Mouse (Mus musculus) heart, embryonic 15.5 days (tissue): ENCODE data around the gene Tmem206. TPM values are rescaled to one million over a fixed set of nuclear protein-coding genes. Genes with fewer than 3 reads are reported as not detected.
A peak's percentile ranks its signal among the peaks of the same experiment; 100 is the strongest.

Experiments used
- ATAC-seq: fragments of 200-750 bp; cut with Nextera tagmentation; replicated peaks from 2 replicates; pipeline ENCODE4 v1.8.0; 2017; ENCODE audit warnings: low read depth, moderate TSS enrichment; ENCODE audit not compliant: insufficient number of reproducible peaks, insufficient read depth, low FRiP score
- H3K27ac ChIP-seq: fragments of 300-500 bp; sonication (generic); 2 replicates; pipeline ENCODE4 v1.5.1; 2015; ENCODE audit warnings: mild to moderate bottlenecking, inconsistent platforms
- H3K27me3 ChIP-seq: fragments of 300-500 bp; sonication (generic); 2 replicates; pipeline ENCODE4 v1.6.1; 2015; ENCODE audit warnings: inconsistent platforms
- H3K36me3 ChIP-seq: fragments of 300-500 bp; sonication (generic); 2 replicates; pipeline ENCODE4 v1.6.1; 2015; ENCODE audit warnings: mild to moderate bottlenecking, inconsistent platforms
- H3K4me1 ChIP-seq: fragments of 300-500 bp; sonication (generic); replicated peaks from 2 replicates; pipeline ENCODE4 v1.6.1; 2015; ENCODE audit warnings: inconsistent platforms
- H3K4me2 ChIP-seq: fragments of 300-500 bp; sonication (generic); 2 replicates; pipeline ENCODE4 v1.6.1; 2015; ENCODE audit warnings: inconsistent platforms, mild to moderate bottlenecking, moderate library complexity
- H3K4me3 ChIP-seq: fragments of 300-500 bp; sonication (generic); 2 replicates; pipeline ENCODE4 v1.5.1; 2015; ENCODE audit warnings: mild to moderate bottlenecking, inconsistent platforms
- H3K9ac ChIP-seq: fragments of 300-500 bp; sonication (generic); 2 replicates; pipeline ENCODE4 v1.6.1; 2015; ENCODE audit warnings: mild to moderate bottlenecking, inconsistent platforms
- H3K9me3 ChIP-seq: fragments of 300-500 bp; sonication (generic); replicated peaks from 2 replicates; pipeline ENCODE4 v1.6.1; 2016; ENCODE audit warnings: inconsistent platforms
- WGBS: fragments of 180-500 bp; shearing (Covaris S2); methylation state at CpG from one replicate; pipeline ENCODE4 v1.1.7; 2015; ENCODE audit warnings: mixed read lengths; 5-methylcytosine and 5-hydroxymethylcytosine counted together
- polyA plus RNA-seq: library from polyadenylated mRNA; unstranded; fragments of >200 nt; fragmentation: Nextera tagmentation; extraction: Ambion mirVana; gene quantifications from 2 replicates; pipeline ENCODE4 v1.2.1, GENCODE M21; 2015

The Tmem206 gene
- polyA plus RNA-seq, 1 experiment from 2014 or later, result 14.3 TPM

GRCm38 (mm10) chr1:191293996-191294795 is 31.5 kb upstream of the Tmem206 start:
- H3K9me3 ChIP-seq, result no peaks in the 10 kb centered on the region
- no peak overlapping the region for H3K4me2 ChIP-seq
- WGBS, result 64% methylated on average over 9 of the region's 9 CpGs
- no peak overlapping the region for H3K4me3 ChIP-seq
- H3K27me3 ChIP-seq, result no peaks in the 10 kb centered on the region
- H3K36me3 ChIP-seq, result no peaks in the 10 kb centered on the region
- peaks cover 43% of the 10 kb centered on the region for H3K4me1 ChIP-seq
- no peak overlapping the region for H3K27ac ChIP-seq
- ATAC-seq, result no peak
- no peak overlapping the region for H3K9ac ChIP-seq

- Histone ChIP-seq H3K27me3 (no peaks in the 10 kb centered on the region), H3K9me3 (no peaks in the 10 kb centered on the region), H3K36me3 (no peaks in the 10 kb centered on the region), H3K4me3 (no peak overlapping the region), H3K4me2 (0 out of 2 replicates have a peak overlapping the region, but pooled peaks have one; percentile 23), H3K9ac (no peak overlapping the region), H3K4me1 (peaks cover 52% of the 10 kb centered on the region), H3K27ac (peak overlapping the region; percentile 79)
- WGBS, result 22% methylated on average over 3 of the region's 3 CpGs
- ATAC-seq, result no peak
Measured at GRCm38 (mm10) chr1:191295784-191296183, 29.9 kb upstream of the Tmem206 start.

- ATAC-seq, result peak; percentile 79
- Histone ChIP-seq H3K9ac (0 out of 2 replicates have a peak overlapping the region, but pooled peaks have one; percentile 2), H3K4me1 (peaks cover 52% of the 10 kb centered on the region), H3K36me3 (no peaks in the 10 kb centered on the region), H3K27me3 (no peaks in the 10 kb centered on the region), H3K4me2 (peak overlapping the region; percentile 23), H3K9me3 (no peaks in the 10 kb centered on the region), H3K27ac (peak overlapping the region; percentile 79), H3K4me3 (no peak overlapping the region)
- 22% methylated on average over 5 of the region's 5 CpGs for WGBS
Measured at GRCm38 (mm10) chr1:191296445-191296844, 29.3 kb upstream of the Tmem206 start.

- Histone ChIP-seq H3K4me3 (no peak overlapping the region), H3K27ac (peak overlapping the region; percentile 71; the same call in 1 of the 2 replicates), H3K27me3 (no peaks in the 10 kb centered on the region), H3K4me2 (no peak overlapping the region), H3K9ac (no peak overlapping the region), H3K9me3 (no peaks in the 10 kb centered on the region), H3K4me1 (peaks cover 55% of the 10 kb centered on the region), H3K36me3 (no peaks in the 10 kb centered on the region)
- 83% methylated on average over 4 of the region's 4 CpGs for WGBS
- no peak for ATAC-seq
Measured at GRCm38 (mm10) chr1:191298304-191298703, 27.4 kb upstream of the Tmem206 start.

GRCm38 (mm10) chr1:191299215-191299942 is 26.3 kb upstream of the Tmem206 start:
- no peaks in the 10 kb centered on the region for H3K36me3 ChIP-seq
- no peaks in the 10 kb centered on the region for H3K9me3 ChIP-seq
- H3K27me3 ChIP-seq, result no peaks in the 10 kb centered on the region
- H3K4me1 ChIP-seq, result peaks cover 60% of the 10 kb centered on the region
- ATAC-seq, result peak; percentile 69
- no peak overlapping the region for H3K4me3 ChIP-seq
- peak overlapping the region; percentile 71 for H3K27ac ChIP-seq
- H3K9ac ChIP-seq, result no peak overlapping the region
- 23% methylated on average over 11 of the region's 11 CpGs for WGBS
- peak overlapping the region; percentile 25 for H3K4me2 ChIP-seq

GRCm38 (mm10) chr1:191301903-191302302 is 23.8 kb upstream of the Tmem206 start:
- Histone ChIP-seq H3K27me3 (no peaks in the 10 kb centered on the region), H3K27ac (0 out of 2 replicates have a peak overlapping the region, but pooled peaks have one; percentile 15), H3K36me3 (no peaks in the 10 kb centered on the region), H3K4me1 (peaks cover 43% of the 10 kb centered on the region), H3K4me2 (no peak overlapping the region), H3K4me3 (no peak overlapping the region), H3K9ac (no peak overlapping the region), H3K9me3 (no peaks in the 10 kb centered on the region)
- 39% methylated on average over 4 of the region's 4 CpGs for WGBS
- ATAC-seq, result no peak

- 50% methylated on average over 3 of the region's 3 CpGs for WGBS
- H3K27ac ChIP-seq, result no peak overlapping the region
- no peaks in the 10 kb centered on the region for H3K27me3 ChIP-seq
- no peak for ATAC-seq
- no peaks in the 10 kb centered on the region for H3K9me3 ChIP-seq
- H3K9ac ChIP-seq, result no peak overlapping the region
- H3K4me2 ChIP-seq, result no peak overlapping the region
- H3K4me3 ChIP-seq, result no peak overlapping the region
- peaks cover 8% of the 10 kb centered on the region for H3K36me3 ChIP-seq
- H3K4me1 ChIP-seq, result peaks cover 27% of the 10 kb centered on the region
Measured at GRCm38 (mm10) chr1:191303736-191304135, 22.0 kb upstream of the Tmem206 start.

GRCm38 (mm10) chr1:191304216-191304615 is 21.5 kb upstream of the Tmem206 start:
- H3K4me2 ChIP-seq, result no peak overlapping the region
- H3K9me3 ChIP-seq, result no peaks in the 10 kb centered on the region
- H3K27ac ChIP-seq, result no peak overlapping the region
- peaks cover 22% of the 10 kb centered on the region for H3K4me1 ChIP-seq
- no peak for ATAC-seq
- no peak overlapping the region for H3K9ac ChIP-seq
- H3K27me3 ChIP-seq, result no peaks in the 10 kb centered on the region
- WGBS, result 64% methylated on average over 6 of the region's 6 CpGs
- no peak overlapping the region for H3K4me3 ChIP-seq
- H3K36me3 ChIP-seq, result peaks cover 9% of the 10 kb centered on the region

- Histone ChIP-seq H3K9ac (no peak overlapping the region), H3K4me2 (no peak overlapping the region), H3K4me3 (no peak overlapping the region), H3K36me3 (peaks cover 10% of the 10 kb centered on the region), H3K4me1 (peaks cover 13% of the 10 kb centered on the region), H3K27ac (no peak overlapping the region), H3K27me3 (no peaks in the 10 kb centered on the region), H3K9me3 (no peaks in the 10 kb centered on the region)
- ATAC-seq, result no peak
- WGBS, result 66% methylated on average over 7 of the region's 7 CpGs
Measured at GRCm38 (mm10) chr1:191305610-191306009, 20.1 kb upstream of the Tmem206 start.

- Histone ChIP-seq H3K4me1 (peaks cover 13% of the 10 kb centered on the region), H3K36me3 (peaks cover 10% of the 10 kb centered on the region), H3K4me3 (no peak overlapping the region), H3K4me2 (no peak overlapping the region), H3K9me3 (no peaks in the 10 kb centered on the region), H3K27me3 (no peaks in the 10 kb centered on the region), H3K9ac (no peak overlapping the region), H3K27ac (no peak overlapping the region)
- no peak for ATAC-seq
- 86% methylated on average over 9 of the region's 9 CpGs for WGBS
Measured at GRCm38 (mm10) chr1:191306316-191306715, 19.4 kb upstream of the Tmem206 start.

- H3K9me3 ChIP-seq, result no peaks in the 10 kb centered on the region
- H3K9ac ChIP-seq, result no peak overlapping the region
- peaks cover 10% of the 10 kb centered on the region for H3K36me3 ChIP-seq
- no peak overlapping the region for H3K4me2 ChIP-seq
- H3K4me1 ChIP-seq, result peaks cover 9% of the 10 kb centered on the region
- H3K27me3 ChIP-seq, result no peaks in the 10 kb centered on the region
- H3K27ac ChIP-seq, result no peak overlapping the region
- 82% methylated on average over 9 of the region's 9 CpGs for WGBS
- no peak for ATAC-seq
- H3K4me3 ChIP-seq, result no peak overlapping the region
Measured at GRCm38 (mm10) chr1:191307766-191308455, 17.8 kb upstream of the Tmem206 start.
